Mouse (Mus musculus) frontal cortex, adult 2 months (tissue): Measurements from ENCODE around the gene Klrb1. TPM values are rescaled to one million over a fixed set of nuclear protein-coding genes. Genes with fewer than 3 reads are reported as not detected.

Experiments used
- DNase-seq, 2 experiments: peaks; one replicate each; pipeline ENCODE4 v3.0.0; 2022; ENCODE audit warnings: low spot score in 1 of 2; ENCODE audit errors: extremely low spot score in 1 of 2
- polyA plus RNA-seq: library from polyadenylated mRNA; depleted of rRNA; stranded (reverse); fragments of >200 nt; gene quantifications from 2 replicates; pipeline ENCODE4 v1.2.3, GENCODE M21; 2012; rRNA removed

The Klrb1 gene
- polyA plus RNA-seq, 1 experiment: not detected

- DNase-seq: peak in 1 of 2 experiments; percentile 19
Observed at GRCm38 (mm10) chr6:128736100-128736499, 13.2 kb upstream of the Klrb1 start.

GRCm38 (mm10) chr6:128734896-128735295, 12.0 kb upstream of the Klrb1 start:
- DNase-seq: no peak

- no peak for DNase-seq
Observed at GRCm38 (mm10) chr6:128733908-128734679, 11.2 kb upstream of the Klrb1 start.

- DNase-seq: no peak
Observed at GRCm38 (mm10) chr6:128732032-128732431, 9.2 kb upstream of the Klrb1 start.

GRCm38 (mm10) chr6:128701691-128702090, 21.2 kb downstream of the Klrb1 start:
- no peak for DNase-seq

GRCm38 (mm10) chr6:128679574-128679973, 43.3 kb downstream of the Klrb1 start:
- DNase-seq: no peak

GRCm38 (mm10) chr6:128669936-128670335, 52.9 kb downstream of the Klrb1 start:
- DNase-seq: no peak

GRCm38 (mm10) chr6:128662206-128662605, 60.7 kb downstream of the Klrb1 start, which contains the start of gene Clec2h:
TSS of gene Clec2h (plus strand) at chr6:128662385.
- peak in 1 of 2 experiments; percentile 38 for DNase-seq

GRCm38 (mm10) chr6:128661249-128661648, 61.6 kb downstream of the Klrb1 start:
- DNase-seq: no peak

Other genes starting within 250 kb of the Klrb1 start
- not detected in 2 replicates for gene Pzp, start 196.3 kb downstream of the Klrb1 start, polyA plus RNA-seq
- 16.5 and 18.7 TPM in 2 replicates for gene A2ml1, start 141.5 kb downstream of the Klrb1 start, polyA plus RNA-seq
- gene Klrb1a, start 99.5 kb downstream of the Klrb1 start, polyA plus RNA-seq: not detected in 2 replicates
- 0.06 TPM in 1 of 2 replicates, not detected in the other for gene Clec2h, start 60.7 kb downstream of the Klrb1 start, polyA plus RNA-seq
- gene Klrb1c, start 66.2 kb upstream of the Klrb1 start, polyA plus RNA-seq: 0.08 TPM in 1 of 2 replicates, not detected in the other
- gene Gm44511, start 103.3 kb upstream of the Klrb1 start, polyA plus RNA-seq: not detected in 2 replicates
- not detected in 2 replicates for gene Klrb1b, start 103.3 kb upstream of the Klrb1 start, polyA plus RNA-seq
- 0.12 and 0.15 TPM in 2 replicates for gene Clec2i, start 164.5 kb upstream of the Klrb1 start, polyA plus RNA-seq
- 2.0 and 2.3 TPM in 2 replicates for gene BC035044, start 168.1 kb upstream of the Klrb1 start, polyA plus RNA-seq
- gene Clec2g, start 211.3 kb upstream of the Klrb1 start, polyA plus RNA-seq: 0.17 and 0.66 TPM in 2 replicates